ENCODE assay signal across 22 mouse cellular contexts in genomic region chr7:92479143-92479542, GRCm38 (mm10).
DNase-seq lines count a peak whose midpoint lies in the region; ATAC-seq and TF ChIP-seq lines count a peak whose summit lies in the region.
"Had no signal": no experiment of that assay in that cellular context is flagged by ENCODE, and none has a peak within 500 bp of the region (broad histone marks: within the 10 kb centered on the region; RNA-seq: fewer than 3 reads in every experiment).

No protein-coding gene starts in this region.

- TF ChIP-seq POLR2A in myocyte (IDR thresholded peaks at IDR 0.05; ENCODE audit: insufficient read length, low read depth), result no peak

- no peak overlapping the region for H3K4me3 ChIP-seq in myocyte
- no peak overlapping the region for H3K4me3 ChIP-seq in intestine, embryonic 16.5 days (ENCODE audit: low read length)
- H3K4me3 ChIP-seq in kidney, embryonic 16.5 days (ENCODE audit: low read length), result no peak overlapping the region
- H3K4me3 ChIP-seq: embryonic facial prominence, embryonic 13.5 days; embryonic facial prominence, embryonic 15.5 days; forebrain, embryonic 13.5 days; forebrain, embryonic 15.5 days had no signal

- peak overlapping the region; percentile 48 for H3K4me2 ChIP-seq in myocyte (ENCODE audit: low read depth)
- H3K4me2 ChIP-seq in intestine, embryonic 16.5 days (ENCODE audit: low read depth, low read length), result no peak overlapping the region
- no peak overlapping the region for H3K4me2 ChIP-seq in kidney, embryonic 16.5 days (replicated peaks; ENCODE audit: low read depth, low read length)
- H3K4me2 ChIP-seq: embryonic facial prominence, embryonic 13.5 days; embryonic facial prominence, embryonic 15.5 days; forebrain, embryonic 13.5 days; forebrain, embryonic 15.5 days had no signal

- DNase-seq in Muller cell, postnatal 12 days (ENCODE audit: inconsistent ontology term), result peak; percentile 45
- peak; percentile 45 for DNase-seq in brain, adult 2 months (ENCODE audit: low read depth, low spot score)
- DNase-seq in thymus, postnatal 14 days, result no peak
- DNase-seq: adrenal gland, adult 8-10 months; adrenal gland, postnatal 14 days; adrenal gland, postnatal 36 days; B cell, adult 2 months; cerebellum, adult 11 months; cerebellum, adult 8-10 months; embryo, embryonic 11 days; forebrain, postnatal 0 days had no signal

- H3K36me3 ChIP-seq in myocyte (ENCODE audit: control insufficient read depth, insufficient read depth), result no peaks in the 10 kb centered on the region
- no peaks in the 10 kb centered on the region for H3K36me3 ChIP-seq in intestine, embryonic 16.5 days (ENCODE audit: control insufficient read depth, insufficient read depth, low read length)
- H3K36me3 ChIP-seq in kidney, embryonic 16.5 days (ENCODE audit: insufficient read depth, low read length), result no peaks in the 10 kb centered on the region
- H3K36me3 ChIP-seq: embryonic facial prominence, embryonic 13.5 days; embryonic facial prominence, embryonic 15.5 days; forebrain, embryonic 15.5 days; G1E had no signal

- H3K79me2 ChIP-seq in myocyte (ENCODE audit: control insufficient read depth, insufficient read depth), result no peaks in the 10 kb centered on the region

- WGBS in intestine, embryonic 16.5 days, result 67% methylated on average over 1 of the region's 1 CpGs
- 73% methylated on average over 1 of the region's 1 CpGs for WGBS in kidney, embryonic 16.5 days

- no peak overlapping the region for H3K27ac ChIP-seq in intestine, embryonic 16.5 days (ENCODE audit: low read length)
- no peak overlapping the region for H3K27ac ChIP-seq in kidney, embryonic 16.5 days (ENCODE audit: low read length)
- H3K27ac ChIP-seq: embryonic facial prominence, embryonic 13.5 days; embryonic facial prominence, embryonic 15.5 days; forebrain, embryonic 13.5 days; forebrain, embryonic 15.5 days had no signal

- no peaks in the 10 kb centered on the region for H3K27me3 ChIP-seq in myocyte (ENCODE audit: control insufficient read depth, insufficient read depth, insufficient read length)
- H3K27me3 ChIP-seq in intestine, embryonic 16.5 days (replicated peaks; ENCODE audit: control insufficient read depth, insufficient read depth, low read length), result no peaks in the 10 kb centered on the region
- no peaks in the 10 kb centered on the region for H3K27me3 ChIP-seq in kidney, embryonic 16.5 days (ENCODE audit: insufficient read depth, low read length)
- H3K27me3 ChIP-seq: CH12.LX; embryonic facial prominence, embryonic 13.5 days; embryonic facial prominence, embryonic 15.5 days; forebrain, embryonic 13.5 days; forebrain, embryonic 15.5 days had no signal

- no peak overlapping the region for H3K9ac ChIP-seq in intestine, embryonic 16.5 days (ENCODE audit: low read depth, low read length)
- no peak overlapping the region for H3K9ac ChIP-seq in kidney, embryonic 16.5 days (replicated peaks; ENCODE audit: low read length)
- H3K9ac ChIP-seq: embryonic facial prominence, embryonic 13.5 days; embryonic facial prominence, embryonic 15.5 days; forebrain, embryonic 13.5 days; forebrain, embryonic 15.5 days; forebrain, postnatal 0 days had no signal

- no peak overlapping the region for H3ac ChIP-seq in myocyte (ENCODE audit: control insufficient read depth, insufficient read length)

- no peaks in the 10 kb centered on the region for H3K4me1 ChIP-seq in intestine, embryonic 16.5 days (ENCODE audit: control insufficient read depth, insufficient read depth, low read length)
- no peaks in the 10 kb centered on the region for H3K4me1 ChIP-seq in kidney, embryonic 16.5 days (ENCODE audit: insufficient read depth, low read length)
- H3K4me1 ChIP-seq: embryonic facial prominence, embryonic 15.5 days; forebrain, embryonic 13.5 days; forebrain, embryonic 15.5 days had no signal

- no peaks in the 10 kb centered on the region for H3K9me3 ChIP-seq in intestine, embryonic 16.5 days (ENCODE audit: control insufficient read depth, low read length)
- no peaks in the 10 kb centered on the region for H3K9me3 ChIP-seq in kidney, embryonic 16.5 days (ENCODE audit: low read length)
- H3K9me3 ChIP-seq: embryonic facial prominence, embryonic 13.5 days; embryonic facial prominence, embryonic 15.5 days; forebrain, embryonic 13.5 days; forebrain, embryonic 15.5 days; G1E had no signal

- no peak for ATAC-seq in intestine, embryonic 16.5 days
- ATAC-seq in kidney, embryonic 16.5 days (ENCODE audit: low FRiP score, low TSS enrichment), result no peak
- ATAC-seq: activated CD4-positive, CD25-positive, alpha-beta regulatory T cell, adult 4 months; CD4-positive, CD25-positive, alpha-beta regulatory T cell, adult 4 months; forebrain, embryonic 13.5 days; forebrain, embryonic 15.5 days; forebrain, postnatal 0 days had no signal

TF ChIP-seq in myocyte, 11 proteins besides CTCF, POLR2A, EP300 and RAD21:
- TF ChIP-seq MYOD1 (IDR thresholded peaks at IDR 0.05; ENCODE audit: control insufficient read depth in 1 of 3, insufficient read length in 2 of 3, low read depth in 2 of 3), result no peak
